Mouse (Mus musculus) hindbrain, embryonic 13.5 days (tissue): ENCODE results near the gene Tmem63c. TPM values are rescaled to one million over a fixed set of nuclear protein-coding genes. Genes with fewer than 3 reads are reported as not detected.

Experiments used
- ATAC-seq: fragments of 200-750 bp; cut with Nextera tagmentation; 2 replicates; pipeline ENCODE4 v1.8.0; 2017; ENCODE audit warnings: moderate TSS enrichment; ENCODE audit not compliant: low FRiP score
- H3K27ac ChIP-seq: fragments of 300-500 bp; sonication (generic); 2 replicates; pipeline ENCODE4 v1.5.1; 2015; ENCODE audit warnings: inconsistent platforms, mild to moderate bottlenecking, moderate library complexity
- H3K27me3 ChIP-seq: fragments of 300-500 bp; sonication (generic); 2 replicates; pipeline ENCODE4 v1.6.1; 2015; ENCODE audit warnings: mild to moderate bottlenecking, inconsistent platforms
- H3K36me3 ChIP-seq: fragments of 300-500 bp; sonication (generic); 2 replicates; pipeline ENCODE4 v1.6.1; 2015; ENCODE audit warnings: mild to moderate bottlenecking, inconsistent platforms
- H3K4me1 ChIP-seq: fragments of 300-500 bp; sonication (generic); replicated peaks from 2 replicates; pipeline ENCODE4 v1.6.1; 2015; ENCODE audit warnings: inconsistent platforms
- H3K4me2 ChIP-seq: fragments of 300-500 bp; sonication (generic); 2 replicates; pipeline ENCODE4 v1.6.1; 2015; ENCODE audit warnings: inconsistent platforms, mild to moderate bottlenecking, moderate library complexity
- H3K4me3 ChIP-seq: fragments of 300-500 bp; sonication (generic); 2 replicates; pipeline ENCODE4 v1.5.1; 2015; ENCODE audit warnings: mild to moderate bottlenecking, inconsistent platforms
- H3K9ac ChIP-seq: fragments of 300-500 bp; sonication (generic); 2 replicates; pipeline ENCODE4 v1.6.1; 2015; ENCODE audit warnings: mild to moderate bottlenecking, inconsistent platforms
- H3K9me3 ChIP-seq: fragments of 300-500 bp; sonication (generic); 2 replicates; pipeline ENCODE4 v1.6.1; 2016; ENCODE audit warnings: inconsistent platforms
- WGBS: fragments of 180-500 bp; shearing (Covaris S2); methylation state at CpG from one replicate; pipeline ENCODE4 v1.1.7; 2015; 5-methylcytosine and 5-hydroxymethylcytosine counted together
- polyA plus RNA-seq: library from polyadenylated mRNA; unstranded; fragments of >200 nt; fragmentation: Nextera tagmentation; extraction: Ambion mirVana; gene quantifications from 2 replicates; pipeline ENCODE4 v1.2.1, GENCODE M21; 2015

The Tmem63c gene
- polyA plus RNA-seq, 1 experiment from 2014 or later: 7.3 TPM

GRCm38 (mm10) chr12:87036631-87037030 is 15.5 kb downstream of the Tmem63c start:
- H3K4me3 ChIP-seq: no peak overlapping the region
- no peaks in the 10 kb centered on the region for H3K4me1 ChIP-seq
- WGBS: 94% methylated on average over 7 of the region's 7 CpGs
- no peaks in the 10 kb centered on the region for H3K27me3 ChIP-seq
- H3K9me3 ChIP-seq: no peaks in the 10 kb centered on the region
- no peak overlapping the region for H3K9ac ChIP-seq
- no peaks in the 10 kb centered on the region for H3K36me3 ChIP-seq
- no peak overlapping the region for H3K27ac ChIP-seq
- no peak overlapping the region for H3K4me2 ChIP-seq
- no peak for ATAC-seq

GRCm38 (mm10) chr12:87040166-87040565 is 19.0 kb downstream of the Tmem63c start:
- H3K4me1 ChIP-seq: peaks cover 27% of the 10 kb centered on the region
- no peaks in the 10 kb centered on the region for H3K27me3 ChIP-seq
- no peak overlapping the region for H3K27ac ChIP-seq
- H3K9ac ChIP-seq: no peak overlapping the region
- no peak overlapping the region for H3K4me2 ChIP-seq
- no peak overlapping the region for H3K4me3 ChIP-seq
- no peak for ATAC-seq
- H3K9me3 ChIP-seq: no peaks in the 10 kb centered on the region
- 69% methylated on average over 4 of the region's 4 CpGs for WGBS
- H3K36me3 ChIP-seq: no peaks in the 10 kb centered on the region

GRCm38 (mm10) chr12:87040857-87041256 is 19.7 kb downstream of the Tmem63c start:
- Histone ChIP-seq H3K36me3 (no peaks in the 10 kb centered on the region), H3K9me3 (no peaks in the 10 kb centered on the region), H3K4me2 (no peak overlapping the region), H3K9ac (no peak overlapping the region), H3K4me1 (peaks cover 30% of the 10 kb centered on the region), H3K27me3 (no peaks in the 10 kb centered on the region), H3K4me3 (no peak overlapping the region), H3K27ac (no peak overlapping the region)
- 87% methylated on average over 7 of the region's 7 CpGs for WGBS
- ATAC-seq: no peak

DNA sequence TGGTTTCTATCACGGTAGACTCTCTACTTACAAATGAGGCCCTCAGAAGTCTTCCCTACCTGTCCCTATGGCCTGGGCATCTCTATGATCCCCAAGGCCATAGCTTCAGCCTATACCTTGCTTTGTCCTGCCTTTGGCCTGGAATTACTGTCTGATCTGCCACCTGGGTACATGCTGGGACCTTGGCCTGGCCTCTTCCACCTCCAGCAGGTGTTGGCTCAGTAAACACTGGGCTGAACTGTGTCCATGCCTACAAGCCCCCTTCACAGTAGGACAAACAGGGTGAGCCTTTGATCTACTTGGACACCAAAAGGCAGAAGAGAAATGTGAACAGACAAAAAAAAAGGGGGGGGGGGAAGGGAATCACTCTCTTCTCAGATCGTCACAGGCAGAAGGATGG is 21.3 kb downstream of the Tmem63c start:
- no peak overlapping the region for H3K4me2 ChIP-seq
- no peak overlapping the region for H3K4me3 ChIP-seq
- no peaks in the 10 kb centered on the region for H3K27me3 ChIP-seq
- H3K36me3 ChIP-seq: no peaks in the 10 kb centered on the region
- 93% methylated on average over 2 of the region's 2 CpGs for WGBS
- no peaks in the 10 kb centered on the region for H3K9me3 ChIP-seq
- no peak overlapping the region for H3K9ac ChIP-seq
- no peak overlapping the region for H3K27ac ChIP-seq
- H3K4me1 ChIP-seq: peaks cover 34% of the 10 kb centered on the region
- no peak for ATAC-seq

- no peak overlapping the region for H3K4me3 ChIP-seq
- 53% methylated on average over 7 of the region's 7 CpGs for WGBS
- H3K4me2 ChIP-seq: no peak overlapping the region
- H3K27me3 ChIP-seq: no peaks in the 10 kb centered on the region
- 0 out of 2 replicates have a peak, but pooled peaks have one; percentile 19 for ATAC-seq
- peak overlapping the region; percentile 46; the same call in 1 of the 2 replicates for H3K27ac ChIP-seq
- H3K9ac ChIP-seq: 0 out of 2 replicates have a peak overlapping the region, but pooled peaks have one; percentile 24
- H3K9me3 ChIP-seq: no peaks in the 10 kb centered on the region
- peaks cover 34% of the 10 kb centered on the region for H3K4me1 ChIP-seq
- H3K36me3 ChIP-seq: no peaks in the 10 kb centered on the region
Observed at GRCm38 (mm10) chr12:87043221-87043620, 22.1 kb downstream of the Tmem63c start.

DNA sequence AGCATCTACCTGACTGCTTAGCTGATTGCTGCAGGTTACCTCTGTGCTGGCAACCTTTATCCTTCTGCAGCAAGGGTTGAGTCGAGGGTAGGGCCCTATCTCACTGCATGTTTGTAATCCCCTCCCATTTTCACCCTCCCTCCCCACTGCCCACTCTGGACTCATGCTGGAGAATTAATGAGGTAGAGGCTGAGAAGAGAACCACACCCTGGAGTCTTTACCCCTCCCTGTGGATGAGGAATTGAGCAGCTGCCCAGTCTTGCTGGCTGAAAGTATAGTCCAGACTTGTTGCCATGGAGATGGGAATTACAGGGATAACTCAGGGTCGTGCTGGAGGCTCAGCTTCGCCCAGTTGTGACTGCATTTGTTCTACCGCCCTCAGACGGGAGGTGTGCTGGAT is 23.6 kb downstream of the Tmem63c start:
- ATAC-seq: peak; percentile 73
- no peaks in the 10 kb centered on the region for H3K9me3 ChIP-seq
- H3K27ac ChIP-seq: peak overlapping the region; percentile 69
- H3K4me3 ChIP-seq: no peak overlapping the region
- no peaks in the 10 kb centered on the region for H3K27me3 ChIP-seq
- 10% methylated on average over 5 of the region's 5 CpGs for WGBS
- H3K9ac ChIP-seq: no peak overlapping the region
- peaks cover 34% of the 10 kb centered on the region for H3K4me1 ChIP-seq
- H3K36me3 ChIP-seq: no peaks in the 10 kb centered on the region
- H3K4me2 ChIP-seq: no peak overlapping the region

DNA sequence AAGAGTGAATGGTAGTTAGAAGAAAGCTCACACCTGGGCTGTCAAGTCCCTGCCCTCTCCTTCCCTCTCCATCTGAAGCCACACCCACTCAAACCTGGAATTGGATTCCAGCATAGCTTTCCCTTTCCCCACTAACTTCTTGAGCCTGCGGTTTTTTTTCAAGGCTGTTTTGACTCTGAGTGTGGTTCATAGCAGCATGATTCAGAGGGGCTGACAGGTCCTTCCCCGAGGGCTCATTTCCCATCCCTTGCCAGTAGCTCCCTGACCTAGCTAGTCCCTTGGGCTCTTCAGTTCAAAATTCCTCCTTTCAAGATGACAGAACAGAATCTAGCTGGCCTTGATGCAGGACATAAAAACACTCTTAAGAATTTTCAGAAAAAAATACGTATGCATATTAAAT is 26.4 kb downstream of the Tmem63c start:
- Histone ChIP-seq H3K4me1 (peaks cover 39% of the 10 kb centered on the region), H3K9me3 (no peaks in the 10 kb centered on the region), H3K9ac (no peak overlapping the region), H3K4me2 (no peak overlapping the region), H3K36me3 (no peaks in the 10 kb centered on the region), H3K27me3 (no peaks in the 10 kb centered on the region), H3K27ac (no peak overlapping the region), H3K4me3 (no peak overlapping the region)
- 61% methylated on average over 3 of the region's 3 CpGs for WGBS
- no peak for ATAC-seq

DNA sequence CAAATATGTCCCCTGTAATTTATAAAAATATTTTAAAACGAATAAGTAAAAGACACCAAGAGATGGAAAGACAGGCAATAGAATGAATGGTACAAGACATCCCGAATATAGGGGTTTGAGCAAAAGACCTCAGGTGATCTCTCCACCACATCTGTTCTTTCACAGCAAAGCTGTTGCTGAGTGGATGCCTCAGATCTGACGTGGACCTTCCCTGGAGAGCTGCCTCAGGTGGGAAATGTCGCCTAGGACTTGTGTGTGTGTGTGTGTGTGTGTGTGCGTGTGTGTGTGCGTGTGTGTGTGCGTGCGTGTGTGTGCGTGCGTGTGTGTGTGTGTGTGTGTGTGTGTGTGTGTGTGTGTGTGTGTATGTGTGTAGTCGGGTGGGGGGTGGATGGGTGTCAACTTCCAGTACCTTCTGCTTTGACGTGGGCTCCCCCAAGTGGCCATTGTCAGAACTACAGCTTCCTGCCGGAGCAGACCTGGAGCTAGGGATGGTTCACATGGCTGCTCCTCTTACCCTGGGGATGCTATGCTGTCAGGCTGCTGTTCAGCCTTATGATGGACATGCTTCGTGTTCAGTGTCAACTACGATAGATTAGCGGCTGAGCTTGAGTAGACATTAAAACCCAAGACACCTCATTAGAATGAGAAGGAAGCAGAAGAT is 31.7 kb downstream of the Tmem63c start:
- no peaks in the 10 kb centered on the region for H3K9me3 ChIP-seq
- 0 out of 2 replicates have a peak, but pooled peaks have one; percentile 51 for ATAC-seq
- 28% methylated on average over 12 of the region's 16 CpGs for WGBS
- H3K36me3 ChIP-seq: no peaks in the 10 kb centered on the region
- no peak overlapping the region for H3K9ac ChIP-seq
- H3K27me3 ChIP-seq: peaks cover 34% of the 10 kb centered on the region
- no peak overlapping the region for H3K27ac ChIP-seq
- no peak overlapping the region for H3K4me3 ChIP-seq
- H3K4me2 ChIP-seq: no peak overlapping the region
- peaks cover 8% of the 10 kb centered on the region for H3K4me1 ChIP-seq

GRCm38 (mm10) chr12:87054873-87055272 is 33.7 kb downstream of the Tmem63c start:
- no peak for ATAC-seq
- WGBS: 82% methylated on average over 7 of the region's 7 CpGs
- no peaks in the 10 kb centered on the region for H3K9me3 ChIP-seq

GRCm38 (mm10) chr12:87057066-87057465 is 35.9 kb downstream of the Tmem63c start:
- WGBS: 69% methylated on average over 17 of the region's 17 CpGs

More at GRCm38 (mm10) chr12:87054873-87055272, 33.7 kb downstream of the Tmem63c start:
- no peak overlapping the region for H3K9ac ChIP-seq
- peaks cover 34% of the 10 kb centered on the region for H3K27me3 ChIP-seq
- peaks cover 8% of the 10 kb centered on the region for H3K4me1 ChIP-seq
- no peak overlapping the region for H3K27ac ChIP-seq
- H3K4me2 ChIP-seq: no peak overlapping the region
- H3K4me3 ChIP-seq: no peak overlapping the region
- 0 out of 2 replicates have a peak, but pooled peaks cover 2% of the 10 kb centered on the region for H3K36me3 ChIP-seq

DNA sequence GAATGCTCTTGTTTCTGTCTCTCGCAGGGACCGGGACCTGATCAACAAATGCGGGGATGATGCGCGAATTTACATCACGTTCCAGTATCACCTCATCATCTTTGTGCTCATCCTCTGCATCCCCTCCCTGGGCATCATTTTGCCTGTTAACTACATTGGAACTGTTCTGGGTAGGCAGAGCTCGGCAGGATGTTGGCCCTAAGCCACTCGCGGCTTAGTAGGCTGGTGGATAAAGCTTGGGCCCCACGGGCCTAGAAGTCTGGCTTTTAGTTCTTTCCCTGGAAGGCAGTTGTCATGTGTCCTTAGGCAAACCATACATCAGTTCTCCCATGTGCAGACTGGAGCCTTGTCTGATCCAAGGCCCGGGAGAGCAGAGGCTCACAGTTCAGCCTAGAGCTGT is 44.3 kb downstream of the Tmem63c start:
- H3K27ac ChIP-seq: no peak overlapping the region

More at GRCm38 (mm10) chr12:87057066-87057465, 35.9 kb downstream of the Tmem63c start:
- H3K36me3 ChIP-seq: peaks cover 7% of the 10 kb centered on the region; the same call in 1 of the 2 replicates
- peaks cover 1% of the 10 kb centered on the region for H3K4me1 ChIP-seq
- peak overlapping the region; percentile 19; the same call in 1 of the 2 replicates for H3K9ac ChIP-seq
- H3K27ac ChIP-seq: no peak overlapping the region
- no peak for ATAC-seq
- H3K9me3 ChIP-seq: no peaks in the 10 kb centered on the region
- peaks cover 34% of the 10 kb centered on the region for H3K27me3 ChIP-seq
- no peak overlapping the region for H3K4me3 ChIP-seq
- H3K4me2 ChIP-seq: no peak overlapping the region

DNA sequence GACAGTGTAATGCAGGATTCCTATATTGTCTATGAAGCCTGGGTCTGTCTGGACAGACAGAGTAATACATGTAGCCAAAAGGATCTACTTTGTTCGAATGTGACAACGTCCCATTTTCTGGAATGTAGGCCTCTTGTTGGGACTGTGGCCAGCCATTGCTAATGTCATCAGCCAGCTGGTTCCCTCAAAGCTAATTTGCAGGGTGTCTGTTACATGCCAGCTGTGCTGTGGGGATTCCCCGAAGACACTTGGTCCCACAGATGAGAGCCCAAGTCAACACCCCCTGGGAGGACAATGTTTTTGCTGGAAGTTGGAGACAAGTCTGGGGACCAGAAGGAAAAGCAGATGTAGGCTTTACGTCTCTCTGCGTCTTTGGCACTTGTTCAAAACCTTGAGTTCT is 45.3 kb downstream of the Tmem63c start:
- no peak for ATAC-seq
- Histone ChIP-seq H3K27me3 (no peaks in the 10 kb centered on the region), H3K9ac (no peak overlapping the region), H3K4me1 (no peaks in the 10 kb centered on the region), H3K4me2 (no peak overlapping the region), H3K36me3 (peaks cover 10% of the 10 kb centered on the region), H3K9me3 (no peaks in the 10 kb centered on the region), H3K27ac (no peak overlapping the region), H3K4me3 (no peak overlapping the region)
- WGBS: 89% methylated on average over 5 of the region's 5 CpGs

More for the DNA sequence above, 44.3 kb downstream of the Tmem63c start:
- Histone ChIP-seq H3K4me2 (no peak overlapping the region), H3K9ac (no peak overlapping the region), H3K36me3 (peaks cover 11% of the 10 kb centered on the region), H3K4me1 (no peaks in the 10 kb centered on the region), H3K4me3 (no peak overlapping the region), H3K27me3 (no peaks in the 10 kb centered on the region), H3K9me3 (no peaks in the 10 kb centered on the region)
- WGBS: 87% methylated on average over 11 of the region's 11 CpGs
- no peak for ATAC-seq

GRCm38 (mm10) chr12:87070520-87070919 is 49.4 kb downstream of the Tmem63c start:
- H3K27me3 ChIP-seq: no peaks in the 10 kb centered on the region
- H3K9me3 ChIP-seq: no peaks in the 10 kb centered on the region
- 82% methylated on average over 5 of the region's 5 CpGs for WGBS
- no peak overlapping the region for H3K4me3 ChIP-seq
- H3K4me2 ChIP-seq: no peak overlapping the region
- no peak for ATAC-seq
- no peak overlapping the region for H3K27ac ChIP-seq
- peaks cover 33% of the 10 kb centered on the region for H3K36me3 ChIP-seq
- H3K9ac ChIP-seq: no peak overlapping the region
- no peaks in the 10 kb centered on the region for H3K4me1 ChIP-seq
